Mouse (Mus musculus) limb, embryonic 14.5 days (tissue): ENCODE results near the gene Slamf7. TPM values are rescaled to one million over a fixed set of nuclear protein-coding genes. Genes with fewer than 3 reads are reported as not detected.
"Not testable (repeated sequence)": the region's sequence is repeated elsewhere in the genome, so short reads cannot be mapped to it uniquely, and the experiment has no call there.

Source experiments
- ATAC-seq: fragments of 200-750 bp; cut with Nextera tagmentation; 2 replicates; pipeline ENCODE4 v1.8.0; 2017; ENCODE audit warnings: low read depth, moderate number of reproducible peaks, moderate TSS enrichment; ENCODE audit not compliant: low FRiP score
- DNase-seq: peaks from one replicate; pipeline ENCODE4 v3.0.0-alpha.2; 2015; ENCODE audit warnings: low spot score
- H3K27ac ChIP-seq: fragments of 300-500 bp; sonication (generic); replicated peaks from 2 replicates; pipeline ENCODE4 v1.5.1; 2014; ENCODE audit warnings: low read depth, mild to moderate bottlenecking, low read length, moderate library complexity, mixed read lengths
- H3K27me3 ChIP-seq: fragments of 300-500 bp; sonication (generic); 2 replicates; pipeline ENCODE4 v1.6.1; 2014; ENCODE audit warnings: low read length, mixed read lengths; ENCODE audit not compliant: control insufficient read depth, insufficient read depth
- H3K36me3 ChIP-seq: fragments of 300-500 bp; sonication (generic); 2 replicates; pipeline ENCODE4 v1.6.1; 2014; ENCODE audit warnings: mild to moderate bottlenecking, low read length, moderate library complexity, mixed read lengths; ENCODE audit not compliant: control insufficient read depth, insufficient read depth
- H3K4me1 ChIP-seq: fragments of 300-500 bp; sonication (generic); 2 replicates; pipeline ENCODE4 v1.6.1; 2014; ENCODE audit warnings: antibody characterized with exemption, low read length, mixed read lengths; ENCODE audit not compliant: control insufficient read depth, insufficient read depth
- H3K4me2 ChIP-seq: fragments of 300-500 bp; sonication (generic); replicated peaks from 2 replicates; pipeline ENCODE4 v1.6.1; 2014; ENCODE audit warnings: low read depth, mild to moderate bottlenecking, low read length, moderate library complexity; ENCODE audit not compliant: severe bottlenecking
- H3K4me3 ChIP-seq: fragments of 300-500 bp; sonication (generic); replicated peaks from 2 replicates; pipeline ENCODE4 v1.5.1; 2014; ENCODE audit warnings: low read length
- H3K9ac ChIP-seq: fragments of 300-500 bp; sonication (generic); 2 replicates; pipeline ENCODE4 v1.6.1; 2014; ENCODE audit warnings: mild to moderate bottlenecking, low read depth, low read length, moderate library complexity; ENCODE audit not compliant: severe bottlenecking
- H3K9me3 ChIP-seq: fragments of 300-500 bp; sonication (generic); 2 replicates; pipeline ENCODE4 v1.6.1; 2016; ENCODE audit warnings: low read length; ENCODE audit not compliant: control insufficient read depth
- POLR2A ChIP-seq: fragments of 200-500 bp; IDR thresholded peaks from 2 replicates; pipeline ENCODE4 v1.8.0; 2012; ENCODE audit warnings: inconsistent platforms, mild to moderate bottlenecking, moderate library complexity, borderline replicate concordance; ENCODE audit not compliant: insufficient read depth, insufficient read length; ENCODE audit errors: extremely low read depth
- WGBS: fragments of 180-500 bp; shearing (Covaris S2); extraction: QIAGEN DNeasy Blood & Tissue Kit; methylation state at CpG from one replicate; pipeline ENCODE4 v1.1.7; 2014; 5-methylcytosine and 5-hydroxymethylcytosine counted together
- polyA plus RNA-seq, 2 experiments: library from polyadenylated mRNA; depleted of rRNA in 1 of 2; stranded (reverse) in 1 of 2; unstranded in 1 of 2; fragments of >200 nt; fragmentation: Nextera tagmentation in 1 of 2; extraction: Ambion mirVana in 1 of 2; gene quantifications; 2 replicates each; pipeline versions ENCODE4 v1.2.1 to v1.2.3; 2012 to 2014

Slamf7 gene
- polyA plus RNA-seq, 2 experiments: 0.09 to 0.21 TPM

DNA sequence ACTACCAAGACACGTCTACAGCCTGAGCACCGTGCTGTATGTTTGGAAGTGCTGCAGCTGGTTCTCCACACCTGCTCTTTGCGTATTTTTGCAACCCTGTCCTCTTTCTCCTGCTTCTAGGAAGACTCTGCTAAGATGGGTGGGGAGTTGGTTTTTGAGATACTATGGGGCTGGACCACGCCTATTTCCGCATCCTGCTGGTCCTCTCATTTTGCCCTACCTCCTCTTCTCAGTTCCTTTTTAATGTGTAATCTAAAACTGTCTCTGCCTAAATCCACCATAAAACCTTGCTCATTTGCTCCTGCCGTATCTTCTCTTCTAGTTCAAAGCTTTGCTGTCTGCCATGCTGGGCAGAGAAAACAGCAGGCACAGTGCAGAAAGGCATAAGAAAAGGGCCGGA is 28.2 kb upstream of the Slamf7 start:
- no peak overlapping the region for H3K27ac ChIP-seq
- no peaks in the 10 kb centered on the region for H3K36me3 ChIP-seq
- ATAC-seq: no peak
- WGBS: 79% methylated on average over 7 of the region's 7 CpGs
- no peak for TF ChIP-seq POLR2A
- no peak for DNase-seq
- H3K4me3 ChIP-seq: no peak overlapping the region
- H3K27me3 ChIP-seq: no peaks in the 10 kb centered on the region
- no peak overlapping the region for H3K9ac ChIP-seq
- no peak overlapping the region for H3K4me2 ChIP-seq
- no peaks in the 10 kb centered on the region for H3K9me3 ChIP-seq
- no peaks in the 10 kb centered on the region for H3K4me1 ChIP-seq

DNA sequence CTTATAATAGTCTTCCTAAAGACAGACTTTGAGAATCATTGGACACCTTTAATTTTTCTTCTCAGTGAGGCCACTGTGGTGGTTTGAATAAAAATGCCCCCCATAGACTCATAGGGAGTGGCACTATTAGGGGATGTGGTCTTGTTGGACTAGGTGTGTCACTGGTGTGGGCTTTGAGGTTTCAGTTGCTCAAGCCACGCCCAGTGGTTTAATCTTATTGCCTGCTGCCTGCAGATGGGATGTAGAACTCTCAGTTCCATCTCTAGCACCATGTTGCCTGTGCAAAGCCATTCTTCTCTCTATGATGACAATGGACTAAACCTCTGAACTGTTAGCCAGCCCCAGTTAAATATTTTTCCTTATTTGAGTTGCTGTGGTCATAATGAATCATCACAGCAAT is 24.9 kb upstream of the Slamf7 start:
- Histone ChIP-seq H3K4me1 (no peaks in the 10 kb centered on the region), H3K27ac (no peak overlapping the region), H3K9me3 (no peaks in the 10 kb centered on the region), H3K4me2 (no peak overlapping the region), H3K36me3 (no peaks in the 10 kb centered on the region), H3K27me3 (no peaks in the 10 kb centered on the region), H3K9ac (no peak overlapping the region), H3K4me3 (no peak overlapping the region)
- TF ChIP-seq POLR2A: no peak
- ATAC-seq (no peak), DNase-seq (no peak)
- WGBS: 53% methylated on average over 1 of the region's 1 CpGs

DNA sequence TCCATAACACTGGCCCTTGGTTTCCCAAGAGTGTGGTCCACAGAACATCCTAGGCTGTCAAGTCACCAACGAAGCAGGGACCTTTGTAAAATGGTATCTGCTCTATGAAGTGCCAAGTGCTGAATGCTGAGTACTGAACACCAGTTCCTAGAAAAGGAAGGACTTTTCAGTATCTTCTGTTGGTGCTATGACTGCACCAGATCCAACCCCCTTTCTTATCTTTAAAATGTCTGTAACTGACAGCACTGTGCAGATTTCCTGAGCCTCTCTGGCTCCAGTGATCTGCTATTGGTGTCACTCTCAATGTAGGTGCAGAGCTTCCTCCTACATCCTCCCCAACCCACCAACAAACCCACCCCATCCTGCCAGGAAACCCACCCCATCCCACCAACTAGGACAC is 21.6 kb upstream of the Slamf7 start:
- no peaks in the 10 kb centered on the region for H3K27me3 ChIP-seq
- no peak overlapping the region for H3K27ac ChIP-seq
- no peak for TF ChIP-seq POLR2A
- H3K4me3 ChIP-seq: no peak overlapping the region
- DNase-seq (no peak), ATAC-seq (no peak)
- 61% methylated on average over 1 of the region's 1 CpGs for WGBS
- no peaks in the 10 kb centered on the region for H3K4me1 ChIP-seq
- H3K9ac ChIP-seq: no peak overlapping the region
- no peaks in the 10 kb centered on the region for H3K36me3 ChIP-seq
- H3K4me2 ChIP-seq: no peak overlapping the region
- H3K9me3 ChIP-seq: no peaks in the 10 kb centered on the region

DNA sequence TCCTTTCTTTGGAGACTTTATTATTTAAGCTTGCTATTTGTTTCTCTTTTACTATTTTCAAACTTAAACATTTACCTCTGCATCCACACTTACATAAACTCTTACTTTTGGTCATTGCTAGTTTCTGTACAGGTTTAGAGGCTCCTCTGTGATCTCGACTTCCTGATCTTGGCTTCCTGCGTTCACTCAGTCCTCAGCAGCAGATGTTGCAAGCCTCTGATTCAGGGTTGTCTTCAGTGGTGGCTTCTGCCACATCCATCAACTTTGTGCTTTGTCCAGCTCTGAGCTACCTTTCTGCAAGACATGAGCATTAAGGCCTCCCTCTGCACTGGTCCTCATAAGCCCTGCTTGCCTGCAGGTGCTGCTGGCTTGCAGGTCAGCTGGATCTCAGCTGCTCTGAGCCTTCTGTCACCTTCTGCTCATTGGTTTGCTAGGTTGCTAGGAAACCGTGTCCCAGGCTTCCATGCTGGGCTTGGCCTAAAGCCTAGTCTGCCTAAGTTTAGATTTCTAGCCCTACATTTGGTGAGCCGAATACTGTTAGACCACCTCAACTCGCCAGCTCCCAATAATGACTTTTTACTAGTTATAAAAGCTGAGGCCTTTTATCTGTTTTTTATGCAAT is 20.1 kb upstream of the Slamf7 start:
- Histone ChIP-seq H3K4me2 (no peak overlapping the region), H3K9ac (no peak overlapping the region), H3K4me3 (no peak overlapping the region), H3K27ac (no peak overlapping the region), H3K36me3 (no peaks in the 10 kb centered on the region), H3K27me3 (no peaks in the 10 kb centered on the region), H3K4me1 (no peaks in the 10 kb centered on the region), H3K9me3 (no peaks in the 10 kb centered on the region)
- 67% methylated on average over 5 of the region's 5 CpGs for WGBS
- no peak for DNase-seq
- no peak for ATAC-seq
- no peak for TF ChIP-seq POLR2A

DNA sequence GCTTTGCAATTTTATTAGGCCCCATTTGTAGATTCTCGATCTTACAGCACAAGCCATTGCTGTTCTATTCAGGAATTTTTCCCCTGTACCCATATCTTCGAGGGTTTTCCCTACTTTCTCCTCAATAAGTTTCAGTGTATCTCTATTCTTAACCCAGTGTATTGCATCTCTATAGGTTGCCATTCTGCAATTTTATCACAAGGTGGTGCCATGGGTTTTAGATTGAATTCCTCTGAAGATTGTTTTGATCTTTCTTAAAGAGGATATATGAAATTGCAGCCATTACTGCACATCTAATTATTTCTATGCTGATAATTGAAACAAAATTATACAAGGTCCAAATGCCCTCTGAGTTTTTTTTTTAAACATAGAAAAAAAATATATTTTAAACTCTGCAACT is 19.6 kb upstream of the Slamf7 start:
- WGBS: 76% methylated on average over 2 of the region's 2 CpGs
- not testable (repeated sequence) for H3K9ac ChIP-seq, H3K4me2 ChIP-seq, H3K27me3 ChIP-seq, H3K9me3 ChIP-seq, H3K4me3 ChIP-seq, H3K36me3 ChIP-seq, H3K27ac ChIP-seq, H3K4me1 ChIP-seq, DNase-seq, ATAC-seq

DNA sequence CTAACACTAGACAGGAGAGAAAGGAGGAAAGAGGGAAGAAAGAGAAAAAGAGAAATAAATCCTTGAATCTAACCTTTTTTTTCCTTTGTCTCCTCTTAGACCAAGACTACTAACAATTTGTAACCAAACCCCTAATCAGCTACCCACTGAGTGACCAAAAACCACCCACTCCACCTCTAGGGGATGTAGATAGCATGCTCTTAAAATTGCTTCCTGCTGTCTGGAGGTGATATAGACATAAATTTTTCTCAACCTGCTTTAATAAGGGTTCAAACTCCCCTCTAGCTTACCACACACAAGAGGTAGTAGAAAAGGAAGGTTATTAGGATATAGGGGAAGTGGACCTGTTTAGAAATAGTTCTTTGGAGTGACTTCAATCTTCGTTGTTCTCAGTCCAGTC is 14.3 kb upstream of the Slamf7 start:
- H3K4me1 ChIP-seq: no peaks in the 10 kb centered on the region
- H3K36me3 ChIP-seq: no peaks in the 10 kb centered on the region
- TF ChIP-seq POLR2A: no peak
- ATAC-seq: no peak
- H3K27ac ChIP-seq: no peak overlapping the region
- no peak overlapping the region for H3K4me3 ChIP-seq
- 63% methylated on average over 1 of the region's 1 CpGs for WGBS
- H3K4me2 ChIP-seq: no peak overlapping the region
- DNase-seq: no peak
- H3K27me3 ChIP-seq: no peaks in the 10 kb centered on the region
- H3K9me3 ChIP-seq: no peaks in the 10 kb centered on the region
- no peak overlapping the region for H3K9ac ChIP-seq
